Comparison of ENCODE assay signal across 7 mouse cellular contexts in genomic region chr4:108362321-108363261, GRCm38 (mm10). TPM values are rescaled to one million over a fixed set of nuclear protein-coding genes. Genes with fewer than 3 reads are reported as not detected.
DNase-seq lines count a peak whose midpoint lies in the region; ATAC-seq lines count a peak whose summit lies in the region.

No protein-coding gene starts in this region.

- peaks cover 55% of the 10 kb centered on the region for H3K4me1 ChIP-seq in embryonic facial prominence, embryonic 12.5 days
- peaks cover 31% of the 10 kb centered on the region for H3K4me1 ChIP-seq in intestine, embryonic 16.5 days (ENCODE audit: control insufficient read depth, insufficient read depth, low read length)
- peaks cover 26% of the 10 kb centered on the region; the same call in 1 of the 2 replicates for H3K4me1 ChIP-seq in liver, embryonic 15.5 days (replicated peaks)

- peak overlapping the region; percentile 96 for H3K27ac ChIP-seq in embryonic facial prominence, embryonic 12.5 days
- H3K27ac ChIP-seq in intestine, embryonic 16.5 days (ENCODE audit: low read length), result peak overlapping the region; percentile 91
- H3K27ac ChIP-seq in liver, embryonic 15.5 days (replicated peaks), result peak overlapping the region; percentile 72

- peaks cover 4% of the 10 kb centered on the region; the same call in 1 of the 2 replicates for H3K36me3 ChIP-seq in embryonic facial prominence, embryonic 12.5 days
- H3K36me3 ChIP-seq in intestine, embryonic 16.5 days (ENCODE audit: control insufficient read depth, insufficient read depth, low read length), result no peaks in the 10 kb centered on the region
- no peaks in the 10 kb centered on the region for H3K36me3 ChIP-seq in liver, embryonic 15.5 days (replicated peaks)

- no peak overlapping the region for H3K9ac ChIP-seq in embryonic facial prominence, embryonic 12.5 days
- peak overlapping the region; percentile 49 for H3K9ac ChIP-seq in intestine, embryonic 16.5 days (ENCODE audit: low read depth, low read length)
- no peak overlapping the region for H3K9ac ChIP-seq in liver, embryonic 15.5 days

- 1% methylated on average over 18 of the region's 18 CpGs for WGBS in embryonic facial prominence, embryonic 12.5 days
- WGBS in intestine, embryonic 16.5 days, result 7% methylated on average over 18 of the region's 18 CpGs
- 34% methylated on average over 18 of the region's 18 CpGs for WGBS in liver, embryonic 15.5 days (ENCODE audit: insufficient replicate concordance)

- peak; percentile 47 for DNase-seq in ZHBTc4 (ENCODE audit: low read depth, low spot score)
- DNase-seq in left cerebral cortex, postnatal 36 days (ENCODE audit: low spot score in 2 of 2), result no peak
- no peak for DNase-seq in gastrocnemius, postnatal 36 days
- no peak for DNase-seq in urinary bladder, adult 2 months (ENCODE audit: low spot score)

- ATAC-seq in embryonic facial prominence, embryonic 12.5 days (ENCODE audit: insufficient number of reproducible peaks, insufficient read depth, low FRiP score, low TSS enrichment), result peak; percentile 75
- ATAC-seq in intestine, embryonic 16.5 days, result peak; percentile 78
- peak; percentile 67; the same call in 1 of the 2 replicates for ATAC-seq in liver, embryonic 15.5 days (ENCODE audit: insufficient read depth)

- intact Hi-C loops in left cerebral cortex, postnatal 36 days (cut with DNase I), result no loop called here
- intact Hi-C loops in gastrocnemius, postnatal 36 days (cut with DNase I), result no loop called here

- no peaks in the 10 kb centered on the region for H3K27me3 ChIP-seq in embryonic facial prominence, embryonic 12.5 days
- no peaks in the 10 kb centered on the region for H3K27me3 ChIP-seq in intestine, embryonic 16.5 days (replicated peaks; ENCODE audit: control insufficient read depth, insufficient read depth, low read length)
- peaks cover 32% of the 10 kb centered on the region for H3K27me3 ChIP-seq in liver, embryonic 15.5 days

- peak overlapping the region; percentile 18; the same call in 1 of the 2 replicates for H3K4me2 ChIP-seq in embryonic facial prominence, embryonic 12.5 days (replicated peaks)
- peak overlapping the region; percentile 47 for H3K4me2 ChIP-seq in intestine, embryonic 16.5 days (ENCODE audit: low read depth, low read length)
- peak overlapping the region; percentile 23 for H3K4me2 ChIP-seq in liver, embryonic 15.5 days

- no peak overlapping the region for H3K4me3 ChIP-seq in embryonic facial prominence, embryonic 12.5 days
- peak overlapping the region; percentile 15; the same call in 1 of the 2 replicates for H3K4me3 ChIP-seq in intestine, embryonic 16.5 days (ENCODE audit: low read length)
- no peak overlapping the region for H3K4me3 ChIP-seq in liver, embryonic 15.5 days (replicated peaks)

- H3K9me3 ChIP-seq in embryonic facial prominence, embryonic 12.5 days, result no peaks in the 10 kb centered on the region
- H3K9me3 ChIP-seq in intestine, embryonic 16.5 days (ENCODE audit: control insufficient read depth, low read length), result no peaks in the 10 kb centered on the region
- no peaks in the 10 kb centered on the region for H3K9me3 ChIP-seq in liver, embryonic 15.5 days (replicated peaks)

RNA-seq across cellular contexts. Expression of gene Shisal2a, which starts 20.6 kb away (rescaled TPM):
- 13.3 and 14.4 TPM in 2 replicates for polyA plus RNA-seq in embryonic facial prominence, embryonic 12.5 days (2016; fragmentation: Nextera tagmentation; extraction: Ambion mirVana)
- polyA plus RNA-seq in intestine, embryonic 16.5 days (2015; fragmentation: Nextera tagmentation; extraction: Ambion mirVana), result 0.72 and 0.99 TPM in 2 replicates
- 0.26 and 0.35 TPM in 2 replicates for polyA plus RNA-seq in liver, embryonic 15.5 days (2015; fragmentation: Nextera tagmentation; extraction: Ambion mirVana)
- not detected for total RNA-seq in left cerebral cortex, postnatal 36 days (2021)
- not detected for total RNA-seq in gastrocnemius, postnatal 36 days (2021)
- polyA plus RNA-seq in urinary bladder, adult 2 months (2012; rRNA removed), result 0.15 TPM in 1 of 2 replicates, not detected in the other

RNA-seq across cellular contexts. Expression of gene Coa7, which starts 34.7 kb away (rescaled TPM):
- 55.6 and 58.0 TPM in 2 replicates for polyA plus RNA-seq in embryonic facial prominence, embryonic 12.5 days (2016; fragmentation: Nextera tagmentation; extraction: Ambion mirVana)
- polyA plus RNA-seq in intestine, embryonic 16.5 days (2015; fragmentation: Nextera tagmentation; extraction: Ambion mirVana), result 67.0 and 68.5 TPM in 2 replicates
- polyA plus RNA-seq in liver, embryonic 15.5 days (2015; fragmentation: Nextera tagmentation; extraction: Ambion mirVana), result 21.9 and 24.6 TPM in 2 replicates
- total RNA-seq in left cerebral cortex, postnatal 36 days (2021), result 10 to 100 TPM; 25.7 to 28.9 TPM
- 10 to 100 TPM; 35.5 to 39.9 TPM for total RNA-seq in gastrocnemius, postnatal 36 days (2021)
- 11.9 and 12.3 TPM in 2 replicates for polyA plus RNA-seq in urinary bladder, adult 2 months (2012; rRNA removed)

RNA-seq across cellular contexts. Expression of gene Gpx7, which starts 44.2 kb away (rescaled TPM):
- polyA plus RNA-seq in embryonic facial prominence, embryonic 12.5 days (2016; fragmentation: Nextera tagmentation; extraction: Ambion mirVana), result 62.7 and 67.1 TPM in 2 replicates
- polyA plus RNA-seq in intestine, embryonic 16.5 days (2015; fragmentation: Nextera tagmentation; extraction: Ambion mirVana), result 33.0 and 34.9 TPM in 2 replicates
- 9.7 and 10.1 TPM in 2 replicates for polyA plus RNA-seq in liver, embryonic 15.5 days (2015; fragmentation: Nextera tagmentation; extraction: Ambion mirVana)
- total RNA-seq in left cerebral cortex, postnatal 36 days (2021), result 1 to 10 TPM; 4.6 to 6.8 TPM
- total RNA-seq in gastrocnemius, postnatal 36 days (2021), result 1 to 10 TPM; 5.7 to 6.0 TPM
- polyA plus RNA-seq in urinary bladder, adult 2 months (2012; rRNA removed), result 34.5 and 34.8 TPM in 2 replicates
